Mouse (Mus musculus): Measurements from ENCODE around the gene Tmtc1. TPM values are rescaled to one million over a fixed set of nuclear protein-coding genes. Genes with fewer than 3 reads are reported as not detected.

Tmtc1 gene
- polyA plus RNA-seq, 1 experiment from 2014 or later = 2.9 TPM

GRCm38 (mm10) chr6:148359348-148359905 lies 84.8 kb downstream of the Tmtc1 start:
- no peak for ATAC-seq
- 79% methylated on average over 7 of the region's 7 CpGs for WGBS

GRCm38 (mm10) chr6:148358580-148359246 lies 85.5 kb downstream of the Tmtc1 start:
- H3K9ac ChIP-seq (replicated peaks) = no peak overlapping the region
- H3K27me3 ChIP-seq = no peaks in the 10 kb centered on the region
- H3K27ac ChIP-seq = no peak overlapping the region
- H3K36me3 ChIP-seq = peaks cover 8% of the 10 kb centered on the region
- peak overlapping the region; percentile 28; the same call in 1 of the 2 replicates for H3K4me2 ChIP-seq (replicated peaks)
- no peaks in the 10 kb centered on the region; the same call in 1 of the 2 replicates for H3K4me1 ChIP-seq (replicated peaks)
- H3K9me3 ChIP-seq = no peaks in the 10 kb centered on the region; the same call in 1 of the 2 replicates
- peak; percentile 41 for ATAC-seq
- WGBS = 26% methylated on average over 8 of the region's 12 CpGs
- H3K4me3 ChIP-seq (replicated peaks) = peak overlapping the region; percentile 9; the same call in 1 of the 2 replicates

More at GRCm38 (mm10) chr6:148359348-148359905, 84.8 kb downstream of the Tmtc1 start:
- Histone ChIP-seq H3K36me3 (peaks cover 8% of the 10 kb centered on the region), H3K27me3 (no peaks in the 10 kb centered on the region), H3K9me3 (no peaks in the 10 kb centered on the region; the same call in 1 of the 2 replicates), H3K4me2 (replicated peaks) (no peak overlapping the region), H3K4me1 (replicated peaks) (no peaks in the 10 kb centered on the region; the same call in 1 of the 2 replicates), H3K9ac (replicated peaks) (no peak overlapping the region), H3K27ac (no peak overlapping the region), H3K4me3 (replicated peaks) (no peak overlapping the region)

GRCm38 (mm10) chr6:148356141-148356540 lies 88.0 kb downstream of the Tmtc1 start:
- peaks cover 8% of the 10 kb centered on the region for H3K36me3 ChIP-seq
- H3K27me3 ChIP-seq = no peaks in the 10 kb centered on the region
- no peak overlapping the region for H3K27ac ChIP-seq
- H3K4me1 ChIP-seq (replicated peaks) = no peaks in the 10 kb centered on the region; the same call in 1 of the 2 replicates
- no peak overlapping the region for H3K4me2 ChIP-seq (replicated peaks)
- H3K9me3 ChIP-seq = no peaks in the 10 kb centered on the region; the same call in 1 of the 2 replicates
- no peak overlapping the region for H3K9ac ChIP-seq (replicated peaks)
- H3K4me3 ChIP-seq (replicated peaks) = no peak overlapping the region
- ATAC-seq = no peak

- Histone ChIP-seq H3K9me3 (no peaks in the 10 kb centered on the region; the same call in 1 of the 2 replicates), H3K4me3 (replicated peaks) (peak overlapping the region; percentile 45), H3K4me1 (replicated peaks) (no peaks in the 10 kb centered on the region; the same call in 1 of the 2 replicates), H3K27me3 (no peaks in the 10 kb centered on the region), H3K27ac (no peak overlapping the region), H3K36me3 (peaks cover 8% of the 10 kb centered on the region), H3K4me2 (replicated peaks) (peak overlapping the region; percentile 56), H3K9ac (replicated peaks) (peak overlapping the region; percentile 50)
- ATAC-seq = peak; percentile 79
- WGBS = 34% methylated on average over 85 of the region's 85 CpGs
Observed at GRCm38 (mm10) chr6:148354509-148355474, 89.4 kb downstream of the Tmtc1 start.

- H3K27ac ChIP-seq = no peak overlapping the region
- H3K4me3 ChIP-seq (replicated peaks) = peak overlapping the region; percentile 45; the same call in 1 of the 2 replicates
- no peaks in the 10 kb centered on the region; the same call in 1 of the 2 replicates for H3K4me1 ChIP-seq (replicated peaks)
- ATAC-seq = peak; percentile 51
- H3K27me3 ChIP-seq = no peaks in the 10 kb centered on the region
- no peak overlapping the region for H3K9ac ChIP-seq (replicated peaks)
- no peaks in the 10 kb centered on the region; the same call in 1 of the 2 replicates for H3K9me3 ChIP-seq
- whole genome bisulfite sequencing = 80% methylated on average over 16 of the region's 16 CpGs
- H3K4me2 ChIP-seq (replicated peaks) = peak overlapping the region; percentile 56; the same call in 1 of the 2 replicates
- H3K36me3 ChIP-seq = peaks cover 8% of the 10 kb centered on the region
Observed at GRCm38 (mm10) chr6:148354151-148354508, 90.1 kb downstream of the Tmtc1 start.

- Histone ChIP-seq H3K9ac (replicated peaks) (no peak overlapping the region), H3K9me3 (no peaks in the 10 kb centered on the region), H3K36me3 (no peaks in the 10 kb centered on the region), H3K4me1 (replicated peaks) (no peaks in the 10 kb centered on the region), H3K27me3 (no peaks in the 10 kb centered on the region), H3K4me3 (replicated peaks) (no peak overlapping the region), H3K27ac (no peak overlapping the region), H3K4me2 (replicated peaks) (no peak overlapping the region)
- 94% methylated on average over 3 of the region's 3 CpGs for WGBS
- no peak for ATAC-seq
Observed at GRCm38 (mm10) chr6:148345001-148345400, 99.2 kb downstream of the Tmtc1 start.

- Histone ChIP-seq H3K27me3 (no peaks in the 10 kb centered on the region), H3K4me1 (replicated peaks) (peaks cover 11% of the 10 kb centered on the region), H3K4me3 (replicated peaks) (no peak overlapping the region), H3K9me3 (no peaks in the 10 kb centered on the region), H3K4me2 (replicated peaks) (no peak overlapping the region), H3K27ac (no peak overlapping the region), H3K9ac (replicated peaks) (no peak overlapping the region), H3K36me3 (no peaks in the 10 kb centered on the region)
- no peak for ATAC-seq
- WGBS = 97% methylated on average over 2 of the region's 2 CpGs
Observed at GRCm38 (mm10) chr6:148342191-148342590, 102.0 kb downstream of the Tmtc1 start.

- H3K9me3 ChIP-seq = no peaks in the 10 kb centered on the region
- no peaks in the 10 kb centered on the region for H3K36me3 ChIP-seq
- peaks cover 11% of the 10 kb centered on the region for H3K4me1 ChIP-seq (replicated peaks)
- no peak for ATAC-seq
- 79% methylated on average over 2 of the region's 2 CpGs for WGBS
- H3K27ac ChIP-seq = no peak overlapping the region
- H3K4me3 ChIP-seq (replicated peaks) = no peak overlapping the region
- H3K4me2 ChIP-seq (replicated peaks) = no peak overlapping the region
- H3K27me3 ChIP-seq = no peaks in the 10 kb centered on the region
- H3K9ac ChIP-seq (replicated peaks) = no peak overlapping the region
Observed at GRCm38 (mm10) chr6:148341765-148342164, 102.4 kb downstream of the Tmtc1 start.

- H3K27ac ChIP-seq = no peak overlapping the region
- H3K4me1 ChIP-seq (replicated peaks) = peaks cover 11% of the 10 kb centered on the region
- H3K9ac ChIP-seq (replicated peaks) = no peak overlapping the region
- 17% methylated on average over 3 of the region's 3 CpGs for WGBS
- no peaks in the 10 kb centered on the region for H3K27me3 ChIP-seq
- no peak overlapping the region for H3K4me3 ChIP-seq (replicated peaks)
- peak; percentile 85 for ATAC-seq
- no peaks in the 10 kb centered on the region for H3K36me3 ChIP-seq
- H3K4me2 ChIP-seq (replicated peaks) = no peak overlapping the region
- no peaks in the 10 kb centered on the region for H3K9me3 ChIP-seq
Observed at GRCm38 (mm10) chr6:148338326-148338957, 105.7 kb downstream of the Tmtc1 start.

- H3K4me2 ChIP-seq (replicated peaks) = no peak overlapping the region
- H3K27me3 ChIP-seq = no peaks in the 10 kb centered on the region
- H3K9me3 ChIP-seq = no peaks in the 10 kb centered on the region
- H3K27ac ChIP-seq = no peak overlapping the region
- ATAC-seq = no peak
- no peaks in the 10 kb centered on the region for H3K36me3 ChIP-seq
- H3K9ac ChIP-seq (replicated peaks) = no peak overlapping the region
- no peak overlapping the region for H3K4me3 ChIP-seq (replicated peaks)
- peaks cover 11% of the 10 kb centered on the region for H3K4me1 ChIP-seq (replicated peaks)
Observed at GRCm38 (mm10) chr6:148336290-148336955, 107.8 kb downstream of the Tmtc1 start.

- Histone ChIP-seq H3K36me3 (no peaks in the 10 kb centered on the region), H3K9ac (replicated peaks) (no peak overlapping the region), H3K9me3 (no peaks in the 10 kb centered on the region), H3K4me1 (replicated peaks) (no peaks in the 10 kb centered on the region), H3K27ac (no peak overlapping the region), H3K27me3 (no peaks in the 10 kb centered on the region), H3K4me2 (replicated peaks) (no peak overlapping the region), H3K4me3 (replicated peaks) (no peak overlapping the region)
- WGBS = 86% methylated on average over 2 of the region's 2 CpGs
- no peak for ATAC-seq
Observed at GRCm38 (mm10) chr6:148331916-148332315, 112.3 kb downstream of the Tmtc1 start.
